Mouse (Mus musculus): ENCODE measurements around the gene Zfp710.

Gene Zfp710

DNA sequence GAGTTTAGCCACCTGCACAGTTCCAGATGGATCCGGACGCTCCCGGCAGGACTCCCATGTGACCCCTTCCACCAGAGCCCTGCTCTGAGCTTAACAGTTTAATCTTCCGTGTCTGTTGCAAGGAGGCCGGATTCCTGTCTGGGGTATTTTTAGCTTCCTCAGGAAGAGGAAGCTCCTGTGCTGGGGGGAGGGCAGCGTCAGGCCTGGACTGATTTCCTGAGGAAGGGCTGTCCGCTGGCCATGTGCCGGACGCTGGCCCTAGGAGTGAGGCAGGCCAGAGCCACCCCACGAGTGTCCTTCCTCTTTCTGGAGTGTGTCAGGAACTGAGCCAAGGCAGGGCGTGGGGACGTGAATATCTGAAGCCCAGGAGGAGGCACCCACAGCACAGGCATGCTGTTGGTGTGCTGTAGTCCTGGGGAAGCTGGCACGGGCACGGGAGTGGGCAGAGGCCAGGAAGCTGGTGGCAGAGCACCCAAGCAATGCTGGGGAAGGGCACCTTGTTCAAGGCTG is 54.2 kb downstream of the Zfp710 start:
- DNase-seq (ENCODE audit: low spot score) = peak; percentile 66

DNA sequence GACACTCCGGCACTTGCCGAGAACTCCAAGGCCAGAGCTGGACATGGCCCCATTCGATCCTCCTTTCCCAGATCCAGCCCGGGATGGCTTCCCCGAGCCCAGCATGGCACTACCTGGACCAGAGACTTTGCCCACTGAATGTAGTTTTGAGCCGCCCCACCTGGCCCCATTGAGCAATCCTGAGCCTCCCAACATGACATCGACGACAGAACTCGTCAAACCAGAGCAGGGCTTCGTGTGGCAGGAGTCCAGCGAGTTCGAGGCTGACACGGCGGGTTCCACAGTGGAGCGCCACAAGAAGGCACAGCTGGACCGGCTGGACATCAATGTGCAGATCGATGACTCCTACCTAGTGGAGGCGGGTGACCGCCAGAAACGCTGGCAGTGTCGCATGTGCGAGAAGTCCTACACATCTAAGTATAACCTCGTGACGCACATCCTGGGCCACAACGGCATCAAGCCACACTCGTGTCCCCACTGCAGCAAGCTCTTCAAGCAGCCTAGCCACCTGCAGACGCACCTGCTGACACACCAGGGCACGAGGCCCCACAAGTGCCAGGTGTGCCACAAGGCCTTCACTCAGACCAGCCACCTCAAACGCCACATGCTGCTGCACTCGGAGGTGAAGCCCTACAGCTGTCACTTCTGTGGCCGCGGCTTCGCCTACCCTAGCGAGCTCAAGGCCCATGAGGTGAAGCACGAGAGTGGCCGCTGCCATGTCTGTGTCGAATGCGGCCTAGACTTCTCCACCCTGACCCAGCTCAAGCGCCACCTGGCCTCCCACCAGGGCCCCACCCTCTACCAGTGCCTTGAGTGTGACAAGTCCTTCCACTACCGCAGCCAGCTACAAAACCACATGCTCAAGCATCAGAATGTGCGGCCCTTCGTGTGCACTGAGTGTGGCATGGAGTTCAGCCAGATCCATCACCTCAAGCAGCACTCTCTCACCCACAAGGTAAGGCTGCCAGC is 57.3 kb downstream of the Zfp710 start:
- no peak for DNase-seq (ENCODE audit: low spot score)

DNA sequence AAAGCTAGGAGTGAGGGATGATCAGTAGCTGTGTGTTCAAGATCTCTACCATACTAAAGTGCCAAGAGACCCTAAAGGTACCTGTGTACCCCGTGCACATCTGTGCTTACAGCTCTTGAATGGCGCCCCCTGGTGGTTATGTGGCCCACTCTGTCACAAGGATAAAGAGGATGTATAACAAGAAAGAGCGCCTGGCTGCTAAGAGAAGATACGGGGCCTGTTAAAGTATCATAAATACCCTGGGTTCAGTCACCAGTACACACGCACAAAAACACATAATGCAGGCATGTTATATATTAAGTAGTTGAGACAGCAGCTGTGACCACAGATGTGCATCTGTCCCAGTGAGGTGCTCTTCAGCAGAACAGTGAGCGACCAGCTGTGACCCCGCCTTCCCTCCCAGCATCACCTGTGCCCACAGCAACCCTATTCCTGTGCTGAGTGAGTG is 59.9 kb downstream of the Zfp710 start:
- no peak for DNase-seq (ENCODE audit: low spot score)

DNA sequence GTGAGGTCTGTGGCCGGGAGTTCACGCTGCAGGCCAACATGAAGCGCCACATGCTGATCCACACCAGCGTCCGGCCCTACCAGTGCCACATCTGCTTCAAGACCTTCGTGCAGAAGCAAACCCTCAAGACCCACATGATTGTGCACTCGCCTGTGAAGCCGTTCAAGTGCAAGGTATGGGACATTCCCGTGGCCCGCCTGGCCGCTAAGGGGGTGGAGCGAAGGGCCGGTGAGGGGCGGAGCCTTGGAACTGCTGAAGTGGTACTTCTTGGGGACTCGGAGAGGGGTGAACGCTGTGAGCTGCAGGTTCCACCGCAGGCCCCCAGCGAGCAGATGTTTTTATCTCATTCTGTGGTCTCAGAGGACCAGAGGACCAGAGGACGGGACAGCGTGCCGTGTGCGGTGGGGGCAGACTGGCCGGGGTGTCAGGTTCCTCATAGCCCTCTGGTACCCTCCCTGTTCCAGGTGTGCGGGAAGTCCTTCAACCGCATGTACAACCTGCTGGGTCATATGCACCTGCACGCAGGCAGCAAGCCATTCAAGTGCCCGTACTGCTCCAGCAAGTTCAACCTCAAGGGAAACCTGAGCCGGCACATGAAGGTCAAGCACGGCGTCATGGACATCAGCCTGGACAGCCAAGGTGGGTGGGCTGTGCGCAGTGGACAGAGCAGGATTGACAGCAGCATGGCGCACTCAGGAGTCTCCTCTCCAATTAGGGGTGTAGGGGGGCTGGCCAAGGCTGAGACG is 61.5 kb downstream of the Zfp710 start:
- no peak for DNase-seq (ENCODE audit: low spot score)

DNA sequence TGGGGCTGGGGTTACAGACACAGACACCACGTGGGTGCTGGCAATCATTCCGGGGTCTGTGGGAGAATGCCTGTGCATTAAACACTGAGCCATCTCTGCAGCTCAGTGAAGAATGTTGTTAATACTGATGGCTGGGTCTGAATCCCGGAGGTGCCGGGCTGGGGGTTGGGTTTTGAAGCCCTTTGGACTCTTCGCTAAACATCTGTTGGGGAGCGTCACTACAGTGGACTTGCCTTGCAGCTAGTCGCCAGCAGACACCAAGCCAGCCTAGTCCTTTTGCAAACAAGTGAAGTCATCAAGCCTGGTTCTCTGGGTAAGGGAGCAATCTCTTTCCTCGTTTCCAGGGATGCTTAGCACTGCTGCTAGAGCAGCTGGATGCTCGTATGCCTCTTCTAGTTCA is 63.6 kb downstream of the Zfp710 start:
- no peak for DNase-seq (ENCODE audit: low spot score)

DNA sequence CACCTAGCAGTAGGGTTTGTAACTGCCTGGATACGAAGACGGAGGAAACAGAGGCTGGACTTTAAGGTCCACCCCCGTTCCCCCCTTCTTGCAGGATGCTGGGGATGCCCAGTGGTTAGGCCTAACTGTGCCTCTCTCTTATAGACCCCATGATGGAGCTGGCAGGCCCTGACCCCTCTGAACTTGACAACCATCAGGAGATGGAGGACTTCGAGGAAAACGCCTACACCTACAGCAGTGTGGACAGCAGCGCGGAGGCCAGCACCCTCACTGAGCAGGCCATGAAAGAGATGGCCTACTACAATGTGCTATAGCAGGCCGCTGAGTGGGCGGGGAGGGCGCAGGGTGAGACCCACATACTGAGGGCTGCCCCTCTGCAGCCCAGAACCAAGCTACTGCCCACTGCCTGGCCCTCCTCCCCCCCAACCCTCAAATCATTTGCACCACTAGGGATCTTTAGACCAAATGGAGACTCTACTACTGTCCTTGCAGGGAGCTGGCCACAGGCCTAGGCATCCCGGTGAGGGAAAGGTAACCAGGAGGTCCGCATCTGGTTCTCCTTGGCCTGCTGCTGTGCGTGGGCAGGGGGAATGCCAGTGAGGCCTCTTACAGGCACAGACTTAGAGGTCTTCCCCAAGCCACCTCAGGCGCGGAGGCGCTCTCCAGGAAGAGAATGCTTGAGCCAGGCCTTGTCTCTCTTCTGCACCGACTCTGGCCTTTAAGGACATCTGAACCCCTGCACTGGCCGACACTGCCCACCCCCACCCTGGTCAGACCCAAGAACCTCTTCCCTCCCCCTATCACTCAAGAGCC is 65.8 kb downstream of the Zfp710 start:
- no peak for DNase-seq (ENCODE audit: low spot score)

DNA sequence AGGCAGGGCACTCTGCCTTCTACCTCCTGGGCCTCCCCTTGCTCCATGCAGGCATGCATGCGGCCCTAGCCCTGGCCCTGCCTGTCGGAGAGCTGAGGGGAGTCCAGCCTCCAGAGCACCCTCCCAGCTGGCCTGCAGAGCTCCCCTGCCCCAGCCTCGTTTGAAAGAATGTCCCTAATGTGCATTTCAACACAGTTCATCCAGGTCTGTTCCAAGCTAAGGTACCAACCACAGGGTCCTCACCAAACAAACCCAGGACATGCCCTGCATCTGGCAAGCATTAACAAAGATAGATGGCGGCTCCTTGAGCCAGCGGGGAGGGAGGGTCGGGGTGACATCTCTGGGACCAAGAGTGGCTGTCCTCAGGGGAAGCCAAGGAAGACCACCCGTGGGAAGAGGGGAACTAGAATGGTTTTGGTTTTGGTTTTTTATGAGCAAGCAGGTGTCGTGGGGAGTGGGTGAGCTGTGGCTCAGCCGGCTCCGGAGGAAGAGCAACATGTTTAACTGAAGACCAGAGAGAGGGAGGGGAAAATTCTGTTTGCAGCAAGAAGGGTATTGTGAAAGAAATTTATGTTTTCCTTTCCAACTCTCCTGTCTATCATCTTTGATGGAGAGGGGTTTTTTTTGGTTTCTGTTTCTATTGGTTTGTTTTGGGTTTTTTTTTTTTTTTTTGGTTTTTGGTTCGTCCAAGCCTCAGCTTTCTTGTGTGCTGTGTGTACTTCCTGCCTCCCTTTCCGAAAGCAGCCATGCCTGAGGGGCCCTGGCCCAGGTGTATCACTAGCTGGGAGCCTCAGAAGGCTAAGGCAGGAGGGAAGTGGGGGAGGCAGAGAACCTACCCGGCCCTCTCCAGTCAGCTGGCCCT is 66.6 kb downstream of the Zfp710 start:
- no peak for DNase-seq (ENCODE audit: low spot score)

DNA sequence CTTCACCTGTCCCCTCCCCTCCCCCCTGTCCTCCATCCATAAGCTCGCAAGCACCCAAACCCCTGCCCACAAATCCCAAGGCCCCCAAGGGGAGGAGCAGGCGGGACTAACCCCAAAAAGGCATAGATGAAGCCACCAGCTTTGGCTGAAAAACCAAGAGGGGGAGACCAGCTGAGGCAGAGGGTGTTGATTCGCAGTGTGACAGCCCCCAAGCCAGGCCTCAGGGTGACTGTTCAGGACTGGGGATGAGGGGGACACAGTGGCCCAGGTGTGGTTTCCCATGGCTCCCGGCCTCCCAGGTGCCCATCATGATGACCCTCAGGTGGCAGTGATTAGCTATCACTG is 67.2 kb downstream of the Zfp710 start:
- no peak for DNase-seq (ENCODE audit: low spot score)

DNA sequence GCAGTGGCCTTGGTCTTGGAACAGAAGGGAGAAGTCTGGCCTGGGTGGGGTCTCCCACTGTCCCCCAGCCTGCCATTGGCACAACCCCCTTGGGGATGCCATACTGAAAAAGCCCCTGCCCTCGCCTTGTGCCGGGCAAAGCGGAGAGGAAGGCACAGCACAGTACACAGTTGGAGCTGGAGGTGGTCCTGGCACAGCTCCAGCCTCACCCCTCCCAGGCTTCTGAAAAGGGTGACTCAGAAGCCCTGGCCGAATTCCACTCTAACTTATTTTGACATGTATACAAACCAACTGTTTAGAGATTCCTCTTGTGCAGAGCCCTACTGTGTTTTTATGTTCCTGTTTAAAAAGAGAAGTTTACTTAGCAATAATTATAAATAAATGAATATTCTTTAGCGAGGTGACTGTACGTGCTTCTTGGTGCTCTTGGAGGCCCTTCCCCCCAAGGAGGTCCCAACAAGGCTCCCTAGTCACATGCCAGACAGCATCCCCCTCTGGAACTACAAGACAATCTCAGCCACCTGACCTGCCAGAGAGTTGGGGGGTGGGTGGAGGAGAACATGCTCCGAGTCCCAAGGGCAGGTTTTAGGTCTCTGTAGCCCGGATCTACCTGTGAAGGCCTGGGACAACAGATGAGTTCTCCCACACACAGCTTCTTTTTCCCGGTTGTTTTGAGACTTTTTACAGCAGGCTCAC is 67.9 kb downstream of the Zfp710 start:
- peak; percentile 60 for DNase-seq (ENCODE audit: low spot score)

DNA sequence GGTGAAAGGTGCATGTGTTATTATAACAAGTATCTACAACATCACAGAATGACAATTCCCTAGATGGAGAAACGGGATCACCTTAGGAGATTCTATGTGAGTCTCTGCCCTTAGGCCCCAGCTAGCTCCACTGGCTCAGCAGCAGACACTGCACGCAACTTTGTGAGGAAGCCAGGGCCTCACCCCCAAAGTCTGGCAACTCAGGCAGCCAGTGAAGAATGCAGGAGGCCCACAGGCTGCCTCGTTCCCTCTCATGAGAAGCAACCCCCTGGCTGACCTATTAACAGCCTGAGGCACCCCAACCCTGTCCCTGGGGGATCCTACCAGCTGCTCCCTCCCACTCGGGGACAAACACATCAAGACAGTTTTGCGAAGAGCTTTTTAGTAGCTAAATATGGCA is 69.9 kb downstream of the Zfp710 start:
- DNase-seq (ENCODE audit: low spot score) = no peak

DNA sequence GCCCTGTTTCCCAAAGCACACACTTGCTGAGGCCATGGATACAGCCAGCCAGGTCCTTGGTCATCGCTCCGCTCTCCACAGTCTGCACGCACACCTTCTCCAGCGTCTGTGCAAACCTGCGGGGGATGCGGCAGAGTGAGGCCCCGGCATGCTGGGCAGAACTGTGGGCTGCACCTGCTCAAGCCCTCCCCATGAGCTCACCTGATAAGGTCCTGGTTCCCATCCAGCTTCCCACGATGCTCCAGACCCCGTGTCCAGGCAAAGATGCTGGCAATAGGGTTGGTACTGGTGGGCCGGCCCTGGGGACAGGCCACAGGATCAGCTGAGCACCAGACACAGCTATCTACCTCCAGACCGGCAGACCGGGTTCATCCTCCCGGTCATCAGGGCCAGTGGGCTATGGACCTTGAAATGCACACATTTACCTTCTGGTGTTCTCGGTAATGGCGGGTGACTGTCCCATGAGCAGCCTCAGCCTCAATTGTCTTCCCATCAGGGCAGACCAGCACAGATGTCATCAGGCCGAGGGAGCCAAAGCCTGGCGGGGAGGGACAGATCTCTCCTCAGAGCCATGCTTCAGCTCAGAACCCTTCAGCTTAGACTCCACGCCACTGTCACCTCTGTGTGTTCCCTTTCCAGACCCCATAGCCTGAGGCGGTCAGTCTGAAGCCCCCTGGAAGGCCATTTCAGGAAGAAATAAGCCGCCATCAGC is 71.1 kb downstream of the Zfp710 start:
- no peak for DNase-seq (ENCODE audit: low spot score)

DNA sequence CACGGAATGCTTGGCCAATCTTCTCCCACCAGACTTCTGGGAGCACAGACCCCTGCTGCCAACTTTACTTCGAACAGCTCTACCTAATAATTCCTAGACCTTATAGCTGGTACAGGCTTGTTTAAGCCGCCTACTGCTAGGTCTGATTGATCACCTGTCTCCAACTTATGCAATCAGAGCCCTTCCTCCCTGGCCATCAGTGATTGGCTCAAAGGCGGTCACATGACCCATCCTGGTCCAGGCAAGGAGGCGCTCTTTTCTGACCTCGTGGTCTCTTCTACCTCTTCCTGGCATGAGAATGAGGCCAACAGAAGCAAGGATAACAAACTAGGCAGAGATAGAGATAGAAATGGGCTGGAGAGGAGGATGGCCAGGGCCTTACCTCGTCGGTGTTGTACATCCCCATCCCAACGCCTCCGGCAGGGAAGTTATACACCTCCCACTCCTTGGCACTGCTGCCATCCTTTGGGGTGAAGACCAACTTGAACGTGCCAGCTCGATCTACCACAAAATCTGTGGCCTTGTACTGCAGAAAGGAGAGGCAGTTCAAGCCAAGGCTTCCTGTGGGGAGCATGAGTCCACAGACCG is 73.9 kb downstream of the Zfp710 start:
- DNase-seq (ENCODE audit: low spot score) = no peak

DNA sequence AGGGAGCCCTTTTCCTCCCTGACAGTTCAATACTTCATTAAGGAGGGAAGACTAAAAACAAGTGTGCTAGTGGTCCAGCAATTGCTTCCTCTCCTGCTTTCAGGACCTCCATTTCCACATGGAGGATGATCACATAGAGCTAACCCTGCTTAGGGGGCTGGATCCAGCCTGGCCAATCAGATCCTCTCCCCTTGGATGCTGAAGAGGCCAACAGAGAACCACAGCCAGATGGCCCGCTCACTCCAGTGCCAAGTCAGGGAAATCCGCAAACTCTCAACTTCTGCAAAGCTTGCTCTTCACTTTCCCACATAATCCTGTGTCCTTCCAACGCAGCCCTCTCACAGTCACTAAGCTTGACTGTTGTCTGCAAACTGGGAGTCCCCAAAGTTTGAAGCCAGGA is 78.7 kb downstream of the Zfp710 start:
- no peak for DNase-seq (ENCODE audit: low spot score)

DNA sequence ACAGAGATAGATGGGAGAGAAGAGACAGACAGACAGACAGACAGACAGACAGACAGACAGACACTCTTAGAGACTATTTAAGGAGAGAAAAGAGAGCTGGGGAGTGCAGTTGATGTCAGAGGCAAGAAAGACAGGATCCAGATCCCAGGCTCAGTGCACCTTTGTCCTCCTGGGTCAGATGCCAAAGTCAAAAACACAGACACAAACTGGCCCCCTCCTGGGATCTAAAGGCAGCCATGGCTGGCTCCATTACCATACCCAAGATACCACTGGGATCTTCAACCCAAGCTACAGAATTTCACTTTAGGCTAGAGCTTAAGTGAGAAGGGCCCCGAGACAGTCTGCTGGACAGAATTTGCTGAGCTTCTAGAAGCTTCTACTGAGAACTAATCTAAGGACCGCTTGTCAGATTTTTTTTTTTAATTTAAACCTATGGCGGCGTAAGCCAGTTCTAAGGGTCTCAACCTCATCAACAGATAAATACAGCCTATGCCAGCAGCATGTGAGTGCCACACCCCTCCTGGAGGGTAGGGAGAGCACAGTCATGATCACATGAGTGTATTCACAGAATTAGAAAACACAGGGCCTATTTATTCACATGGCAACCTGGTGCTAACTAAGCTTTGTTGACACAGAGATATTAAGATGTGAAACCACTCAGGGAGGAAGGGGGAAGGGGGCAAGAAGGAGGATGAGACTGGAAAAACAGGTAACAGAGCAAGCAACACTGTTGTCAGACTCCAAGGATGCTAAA is 81.2 kb downstream of the Zfp710 start:
- DNase-seq (ENCODE audit: low spot score) = no peak

DNA sequence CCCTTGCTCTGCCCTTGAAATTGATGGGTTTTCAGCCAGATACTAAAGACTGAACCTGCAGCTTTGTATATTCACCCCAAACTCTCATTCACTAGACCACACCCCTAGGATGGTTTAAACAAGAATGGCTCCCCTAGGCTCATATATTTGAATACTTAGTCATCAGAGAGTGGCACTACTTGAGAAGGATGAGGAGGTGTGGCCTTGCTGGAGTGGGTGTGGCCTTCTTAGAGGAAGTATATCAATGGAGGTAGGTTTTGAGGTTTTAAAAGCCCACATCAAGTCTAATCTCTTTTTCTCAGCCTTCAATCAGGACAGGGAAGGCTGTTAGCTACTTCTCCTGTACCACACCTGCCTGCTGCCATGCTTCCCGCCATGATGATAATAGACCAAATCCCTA is 81.8 kb downstream of the Zfp710 start:
- DNase-seq (ENCODE audit: low spot score) = no peak

DNA sequence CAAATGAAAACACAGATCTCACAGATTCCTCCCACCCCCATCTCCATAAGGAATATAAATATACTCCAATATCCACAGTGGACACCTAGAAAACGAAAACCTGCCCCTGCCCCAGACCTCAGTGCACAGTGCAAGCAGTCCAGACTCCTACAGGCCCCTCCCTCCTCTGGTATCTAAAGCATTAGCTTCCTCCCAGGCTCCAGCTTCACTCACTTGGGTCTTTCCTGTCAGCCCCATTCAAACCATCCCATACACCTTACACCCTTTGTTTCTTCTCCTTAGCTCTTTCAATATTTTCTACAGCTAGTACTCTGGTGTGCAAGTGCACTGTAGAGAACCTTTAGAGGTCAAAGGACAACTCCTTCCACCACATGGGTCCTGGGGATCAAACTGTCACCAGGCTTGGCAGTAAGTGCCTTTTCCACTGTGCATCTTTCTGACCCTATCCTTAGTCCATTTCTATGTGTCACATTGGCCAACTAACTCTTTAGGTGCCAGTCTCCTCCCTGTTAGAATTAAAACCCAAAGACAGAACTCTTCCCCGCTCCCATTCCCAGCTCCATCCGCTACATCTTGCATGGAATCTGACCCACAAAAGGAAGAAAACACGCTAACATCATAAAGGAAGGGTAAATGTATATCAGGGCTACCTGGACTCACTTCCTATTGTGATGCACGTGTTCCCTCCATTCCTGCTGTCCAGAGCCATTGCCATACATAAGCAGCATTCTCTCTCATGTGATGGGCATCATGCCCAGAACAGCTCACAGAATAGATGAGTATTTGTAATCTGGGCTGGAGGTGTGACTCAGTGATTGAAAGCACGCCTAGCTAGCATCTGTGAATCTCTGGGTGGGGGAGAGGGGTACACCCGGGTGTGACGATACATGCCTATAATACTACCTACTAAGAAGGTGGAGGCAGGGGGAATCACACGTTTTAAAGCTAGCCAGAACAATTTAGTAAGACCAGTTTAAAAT is 86.7 kb downstream of the Zfp710 start:
- no peak for DNase-seq (ENCODE audit: low spot score)

DNA sequence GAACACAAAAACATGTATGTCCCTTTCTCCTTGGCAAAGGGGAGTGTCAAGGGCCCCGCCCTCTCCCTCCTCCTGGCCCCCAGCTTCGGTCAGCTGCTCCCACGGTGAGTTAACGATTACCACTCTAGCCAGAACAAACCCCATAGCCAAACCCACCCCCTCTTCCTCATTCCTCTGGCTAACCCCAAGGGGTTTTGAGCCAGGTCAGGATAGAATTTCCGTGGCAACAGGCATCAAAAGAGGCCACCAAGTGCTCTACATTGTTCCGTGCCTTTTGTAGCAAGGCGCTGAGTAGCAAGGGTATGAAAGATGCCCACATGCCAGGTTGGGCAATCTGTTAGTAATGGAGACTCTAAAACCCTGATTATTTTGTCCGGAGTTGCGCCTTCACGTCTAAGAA is 89.4 kb downstream of the Zfp710 start:
- DNase-seq (ENCODE audit: low spot score) = no peak
